Mouse (Mus musculus): ENCODE measurements around the gene Ltk. TPM values are rescaled to one million over a fixed set of nuclear protein-coding genes. Genes with fewer than 3 reads are reported as not detected.

Gene Ltk
- polyA plus RNA-seq, 1 experiment from 2014 or later = 2.5 TPM

DNA sequence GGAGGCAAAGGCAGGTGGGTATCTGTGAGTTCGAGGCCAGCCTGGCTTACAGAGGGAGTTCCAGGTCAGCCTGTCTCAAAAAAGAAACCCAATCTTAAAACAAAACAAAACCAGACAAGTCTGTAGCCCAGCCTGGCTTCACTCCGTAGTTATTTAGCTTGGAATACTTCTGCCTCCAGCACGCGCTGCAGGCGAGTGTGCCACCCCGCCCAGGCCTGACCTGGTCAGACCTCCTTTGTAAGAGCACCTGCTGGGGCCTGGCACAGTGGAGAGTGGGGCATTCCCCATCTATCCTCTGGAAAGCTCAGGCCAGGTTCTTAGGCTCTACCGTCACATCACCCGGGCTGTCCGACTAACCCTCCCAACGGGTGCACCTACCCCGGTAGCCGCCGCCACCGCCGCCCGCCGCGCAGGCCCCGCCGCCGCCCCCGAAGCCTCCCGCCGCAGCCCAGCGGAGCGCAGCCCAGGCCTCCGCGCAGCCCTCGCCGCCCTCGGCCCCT is 2.6 kb downstream of the Ltk start:
- peak overlapping the region; percentile 57 for H3K9ac ChIP-seq (replicated peaks)
- peaks cover 68% of the 10 kb centered on the region for H3K27me3 ChIP-seq (replicated peaks)
- ATAC-seq (ENCODE audit: low FRiP score) = peak; percentile 62
- peaks cover 1% of the 10 kb centered on the region; the same call in 1 of the 2 replicates for H3K36me3 ChIP-seq
- WGBS = 4% methylated on average over 27 of the region's 31 CpGs
- no peaks in the 10 kb centered on the region for H3K9me3 ChIP-seq (replicated peaks)
- peaks cover 15% of the 10 kb centered on the region for H3K4me1 ChIP-seq
- H3K4me2 ChIP-seq = peak overlapping the region; percentile 99
- H3K4me3 ChIP-seq (replicated peaks) = peak overlapping the region; percentile 64
- no peak overlapping the region for H3K27ac ChIP-seq (replicated peaks)

DNA sequence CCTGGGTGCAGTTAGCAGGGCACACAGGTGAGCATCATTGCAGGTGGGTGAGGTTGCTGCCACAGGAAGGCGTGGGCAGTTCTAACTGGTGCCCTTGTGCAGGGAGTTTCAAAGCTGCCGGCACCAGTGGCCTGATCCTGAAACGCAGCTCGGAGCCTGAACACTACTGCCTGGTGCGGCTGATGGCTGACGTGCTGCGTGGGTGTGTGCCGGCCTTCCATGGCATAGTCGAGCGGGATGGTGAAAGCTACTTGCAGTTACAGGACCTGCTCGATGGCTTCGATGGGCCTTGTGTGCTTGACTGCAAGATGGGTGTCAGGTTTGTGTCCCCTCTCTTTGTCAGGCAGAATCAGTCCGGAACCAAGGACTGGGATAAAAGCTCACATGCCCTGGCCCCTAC is 11.0 kb downstream of the Ltk start:
- Histone ChIP-seq H3K27ac (replicated peaks) (no peak overlapping the region), H3K36me3 (no peaks in the 10 kb centered on the region), H3K9ac (replicated peaks) (no peak overlapping the region), H3K4me1 (peaks cover 8% of the 10 kb centered on the region), H3K27me3 (replicated peaks) (peaks cover 35% of the 10 kb centered on the region), H3K4me3 (replicated peaks) (no peak overlapping the region), H3K4me2 (no peak overlapping the region), H3K9me3 (replicated peaks) (no peaks in the 10 kb centered on the region)
- WGBS = 74% methylated on average over 13 of the region's 13 CpGs
- no peak for ATAC-seq (ENCODE audit: low FRiP score)

DNA sequence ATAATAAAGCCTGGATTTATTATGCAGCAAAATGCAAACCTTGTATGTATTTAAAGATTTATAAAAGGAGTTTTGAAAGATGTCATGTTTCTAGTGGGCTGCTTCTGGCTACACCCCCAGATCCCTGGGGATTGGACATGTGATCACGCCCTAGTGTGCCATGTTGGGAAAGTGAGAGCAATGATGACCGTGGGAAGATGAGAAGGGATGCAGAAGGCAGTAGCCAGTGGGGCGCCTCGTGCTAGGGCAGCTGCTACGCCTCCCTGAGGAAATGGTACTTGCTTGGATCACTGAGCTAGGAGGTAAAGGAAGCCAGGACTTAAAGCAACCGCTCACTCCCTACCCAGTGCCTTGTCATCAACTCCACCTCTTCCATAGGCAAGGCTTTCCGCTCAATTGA is 12.7 kb downstream of the Ltk start:
- Histone ChIP-seq H3K4me2 (no peak overlapping the region), H3K9me3 (replicated peaks) (no peaks in the 10 kb centered on the region), H3K36me3 (no peaks in the 10 kb centered on the region), H3K9ac (replicated peaks) (no peak overlapping the region), H3K27ac (replicated peaks) (no peak overlapping the region), H3K27me3 (replicated peaks) (peaks cover 43% of the 10 kb centered on the region), H3K4me1 (peaks cover 25% of the 10 kb centered on the region), H3K4me3 (replicated peaks) (no peak overlapping the region)
- 72% methylated on average over 7 of the region's 7 CpGs for WGBS
- ATAC-seq (ENCODE audit: low FRiP score) = no peak

DNA sequence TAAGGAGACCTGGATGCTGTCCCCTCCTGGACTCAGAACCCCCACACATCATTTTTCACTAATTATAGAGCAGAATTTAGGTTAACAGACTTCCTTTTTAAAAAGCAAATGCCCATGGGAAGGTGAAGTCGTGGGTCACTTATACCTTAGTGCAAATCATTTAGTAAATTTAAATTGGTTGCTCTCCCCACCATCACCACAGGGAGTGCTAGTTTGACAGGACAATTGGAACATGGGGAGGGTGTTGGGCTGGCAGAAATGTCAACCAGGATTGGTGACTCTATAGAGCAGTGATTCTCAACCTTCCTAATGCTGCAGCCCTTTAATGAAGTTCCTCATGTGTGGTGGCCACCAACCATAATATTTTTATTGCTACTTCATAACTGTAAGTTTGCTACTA is 14.9 kb downstream of the Ltk start:
- Histone ChIP-seq H3K4me3 (replicated peaks) (no peak overlapping the region), H3K36me3 (no peaks in the 10 kb centered on the region), H3K4me2 (no peak overlapping the region), H3K9ac (replicated peaks) (no peak overlapping the region), H3K9me3 (replicated peaks) (no peaks in the 10 kb centered on the region), H3K27ac (replicated peaks) (no peak overlapping the region), H3K4me1 (peaks cover 40% of the 10 kb centered on the region), H3K27me3 (replicated peaks) (peaks cover 59% of the 10 kb centered on the region)
- ATAC-seq (ENCODE audit: low FRiP score) = no peak
- 14% methylated on average over 1 of the region's 1 CpGs for whole genome bisulfite sequencing

DNA sequence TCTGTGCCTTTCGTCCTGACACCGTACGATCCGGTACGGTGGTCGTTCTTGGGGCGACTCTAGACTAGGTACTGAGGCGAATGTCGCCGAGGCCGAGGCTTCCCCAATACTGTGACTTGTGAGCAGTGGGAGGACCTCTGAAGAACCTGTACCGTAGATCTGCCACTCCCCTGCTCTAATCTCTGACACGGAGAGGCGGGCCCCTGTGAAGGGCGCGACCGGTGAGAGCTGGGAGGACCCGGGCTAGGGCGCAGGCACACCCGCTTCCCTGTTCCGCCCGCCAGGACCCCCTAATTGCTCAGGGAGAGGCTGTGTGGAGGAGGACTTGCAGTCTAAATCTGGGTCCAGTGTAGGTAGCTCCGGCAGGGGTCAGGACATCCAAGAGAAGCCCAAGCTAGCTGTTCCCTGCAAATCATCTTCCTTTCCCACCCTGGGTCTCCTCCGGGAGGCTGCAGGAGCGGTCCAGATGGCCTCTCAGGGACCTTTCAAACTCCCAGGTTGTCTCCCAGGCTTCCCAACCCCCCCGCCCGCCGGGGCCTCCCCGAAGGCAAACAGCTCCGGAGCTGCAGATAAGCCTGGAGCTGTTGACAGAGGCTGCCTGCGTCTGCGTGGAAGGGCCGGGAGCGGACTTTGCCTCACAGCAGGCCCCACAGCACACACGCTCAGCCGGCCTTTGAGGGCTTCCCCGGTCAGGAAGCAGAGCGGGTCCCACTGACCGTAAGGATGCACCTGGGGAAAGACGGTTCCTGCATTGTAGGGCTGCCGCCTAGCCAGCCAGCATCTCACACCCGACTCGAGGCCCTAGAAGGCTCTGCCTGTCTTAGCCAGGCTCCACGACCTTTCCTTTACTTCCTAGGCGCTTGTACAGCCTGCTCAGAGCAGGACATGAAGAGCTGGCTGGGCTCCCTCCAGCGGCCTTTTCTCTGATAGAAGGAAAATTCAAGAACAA is 15.8 kb downstream of the Ltk start:
- Histone ChIP-seq H3K27ac (replicated peaks) (no peak overlapping the region), H3K9me3 (replicated peaks) (no peaks in the 10 kb centered on the region), H3K4me2 (peak overlapping the region; percentile 43), H3K9ac (replicated peaks) (0 out of 2 replicates have a peak overlapping the region, but pooled peaks have one; percentile 10), H3K27me3 (replicated peaks) (peaks cover 54% of the 10 kb centered on the region), H3K4me3 (replicated peaks) (peak overlapping the region; percentile 9; the same call in 1 of the 2 replicates), H3K36me3 (no peaks in the 10 kb centered on the region), H3K4me1 (peaks cover 40% of the 10 kb centered on the region)
- ATAC-seq (ENCODE audit: low FRiP score) = no peak
- 3% methylated on average over 46 of the region's 46 CpGs for WGBS

DNA sequence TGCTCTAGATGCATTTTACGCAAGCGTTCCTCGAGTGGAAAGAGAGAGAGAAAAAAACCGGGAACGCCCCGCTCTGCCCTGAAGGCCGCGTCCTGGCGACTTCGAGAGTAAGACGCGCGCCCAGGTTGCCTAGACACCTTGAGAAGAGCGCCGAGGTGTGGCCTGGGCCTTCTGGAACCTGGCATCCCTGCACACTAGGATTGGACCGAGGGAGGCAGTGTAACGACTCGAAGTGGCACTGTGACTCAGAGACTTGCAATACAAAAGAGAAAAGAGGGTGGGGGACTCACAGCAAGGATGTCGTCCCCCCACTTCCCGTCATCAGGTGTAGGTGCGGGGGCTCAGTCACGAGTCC is 16.4 kb downstream of the Ltk start:
- peak overlapping the region; percentile 43 for H3K4me2 ChIP-seq
- no peaks in the 10 kb centered on the region for H3K9me3 ChIP-seq (replicated peaks)
- no peak overlapping the region for H3K27ac ChIP-seq (replicated peaks)
- no peak overlapping the region for H3K9ac ChIP-seq (replicated peaks)
- WGBS = 9% methylated on average over 22 of the region's 22 CpGs
- no peak for ATAC-seq (ENCODE audit: low FRiP score)
- peaks cover 52% of the 10 kb centered on the region for H3K27me3 ChIP-seq (replicated peaks)
- H3K36me3 ChIP-seq = no peaks in the 10 kb centered on the region
- H3K4me1 ChIP-seq = peaks cover 40% of the 10 kb centered on the region
- peak overlapping the region; percentile 9; the same call in 1 of the 2 replicates for H3K4me3 ChIP-seq (replicated peaks)

DNA sequence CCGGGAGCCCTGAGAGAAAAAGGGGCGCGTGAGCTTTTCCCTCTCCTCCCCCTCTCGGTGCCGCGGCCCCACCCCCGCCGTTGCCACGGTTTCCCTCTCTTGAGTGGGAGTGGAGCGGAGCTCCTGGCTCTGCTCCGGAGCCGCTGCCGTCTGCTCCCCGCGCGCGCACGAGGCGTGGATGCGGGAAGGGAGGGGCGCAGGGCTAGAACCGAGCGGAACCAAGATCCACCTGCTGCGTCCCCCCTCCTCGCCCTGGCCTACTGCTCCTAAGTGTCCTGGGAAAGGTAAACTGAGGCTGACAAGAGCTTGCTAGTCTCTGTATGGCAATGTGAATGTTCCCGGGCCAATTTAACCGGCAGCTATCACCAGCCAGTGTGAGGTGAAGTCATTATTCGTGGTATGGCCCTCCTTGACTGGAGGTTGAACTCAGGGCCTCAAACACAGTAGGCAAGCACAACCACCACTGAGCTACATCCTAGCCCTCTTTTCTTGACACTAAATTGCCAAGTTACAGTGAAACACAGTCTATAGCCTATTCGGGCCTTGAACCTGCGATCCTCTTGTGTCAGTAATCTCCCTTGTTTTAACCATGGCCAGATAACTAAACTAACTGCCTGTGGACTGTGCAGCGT is 16.9 kb downstream of the Ltk start:
- peaks cover 52% of the 10 kb centered on the region for H3K27me3 ChIP-seq (replicated peaks)
- H3K9ac ChIP-seq (replicated peaks) = peak overlapping the region; percentile 51; the same call in 1 of the 2 replicates
- H3K36me3 ChIP-seq = no peaks in the 10 kb centered on the region
- no peak overlapping the region for H3K27ac ChIP-seq (replicated peaks)
- H3K4me3 ChIP-seq (replicated peaks) = peak overlapping the region; percentile 60
- H3K4me1 ChIP-seq = peaks cover 40% of the 10 kb centered on the region
- peak overlapping the region; percentile 97 for H3K4me2 ChIP-seq
- no peaks in the 10 kb centered on the region for H3K9me3 ChIP-seq (replicated peaks)
- no peak for ATAC-seq (ENCODE audit: low FRiP score)
- 7% methylated on average over 30 of the region's 31 CpGs for WGBS

DNA sequence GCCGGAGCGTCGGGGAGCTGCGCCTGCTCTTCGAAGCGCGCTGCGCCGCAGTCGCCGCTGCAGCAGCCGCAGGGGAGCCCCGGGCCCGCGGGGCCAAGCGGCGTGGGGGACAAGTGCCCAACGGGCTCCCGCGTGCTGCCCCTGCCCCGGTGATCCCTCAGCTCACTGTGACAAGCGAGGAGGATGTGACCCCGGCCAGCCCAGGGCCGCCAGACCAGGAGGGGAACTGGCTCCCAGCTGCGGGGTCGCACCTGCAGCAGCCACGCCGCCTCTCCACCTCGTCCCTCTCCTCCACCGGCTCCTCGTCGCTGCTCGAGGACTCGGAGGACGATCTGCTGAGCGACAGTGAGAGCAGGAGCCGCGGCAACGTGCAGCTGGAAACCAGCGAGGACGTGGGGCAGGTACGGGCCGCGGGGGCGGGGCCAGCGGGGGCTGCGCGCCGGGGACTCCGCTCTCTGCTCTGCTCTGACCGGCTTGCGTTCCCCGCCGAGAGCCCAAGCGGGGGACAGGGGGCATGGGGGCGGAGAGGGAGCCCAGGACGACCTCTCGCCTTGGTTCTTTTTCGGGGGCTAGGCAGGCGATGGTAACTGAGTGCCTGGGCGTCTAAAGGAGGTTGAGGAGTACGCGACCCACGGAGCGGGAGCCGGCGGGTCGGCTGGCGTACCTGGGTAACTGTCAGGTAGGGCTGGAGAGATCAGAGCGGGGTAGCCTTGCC is 17.6 kb downstream of the Ltk start:
- peak; percentile 40 for ATAC-seq (ENCODE audit: low FRiP score)
- Histone ChIP-seq H3K36me3 (no peaks in the 10 kb centered on the region), H3K4me3 (replicated peaks) (peak overlapping the region; percentile 60), H3K27me3 (replicated peaks) (peaks cover 52% of the 10 kb centered on the region), H3K9ac (replicated peaks) (peak overlapping the region; percentile 51), H3K4me1 (peaks cover 40% of the 10 kb centered on the region), H3K9me3 (replicated peaks) (no peaks in the 10 kb centered on the region), H3K27ac (replicated peaks) (no peak overlapping the region), H3K4me2 (peak overlapping the region; percentile 97)
- WGBS = under 1% methylated on average over 68 of the region's 70 CpGs

DNA sequence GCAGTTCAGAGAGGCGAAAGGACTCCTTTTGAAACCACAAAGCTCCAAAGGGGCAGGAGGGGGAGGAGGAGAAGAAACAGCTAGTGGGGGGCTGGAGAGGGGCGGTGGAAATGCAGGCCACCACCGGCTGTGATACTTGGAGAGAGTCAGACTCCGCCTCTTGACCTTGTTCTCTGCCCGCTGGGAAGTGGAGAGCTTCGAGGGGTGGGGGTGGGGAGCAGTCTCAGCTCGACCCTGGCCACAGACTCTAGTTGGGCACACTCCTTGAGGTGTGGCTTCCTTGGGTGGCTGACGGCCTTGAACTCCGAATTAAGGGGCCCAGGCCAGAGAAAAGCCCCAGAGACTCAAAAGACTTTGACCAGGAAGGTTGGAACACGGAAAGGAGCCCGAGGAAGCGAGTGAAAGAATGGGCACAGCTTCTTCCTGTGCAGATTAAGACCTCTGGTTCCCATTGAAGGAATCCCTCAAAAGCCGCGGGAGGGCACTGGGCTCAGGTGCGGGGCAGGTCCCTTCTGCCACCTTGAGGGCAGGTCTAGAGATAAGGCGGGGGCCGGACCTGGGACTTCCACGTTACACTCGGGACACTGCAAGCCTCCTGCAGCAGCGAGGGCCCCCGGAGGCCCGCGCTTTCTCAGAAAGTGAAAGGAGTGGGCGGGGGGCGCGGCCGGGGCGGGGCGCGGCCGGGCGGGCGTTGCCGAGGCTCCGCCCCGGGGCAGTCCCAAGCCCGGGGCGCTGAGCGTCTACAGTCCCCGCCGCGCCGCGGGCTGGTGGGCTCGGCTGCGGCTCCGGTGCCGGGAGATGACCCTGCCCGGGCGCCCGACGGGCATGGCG is 18.4 kb downstream of the Ltk start, which contains the start of gene Itpka:
TSS of gene Itpka (plus strand) at position 757 of the 831 bp plus-strand sequence.
- Histone ChIP-seq H3K27ac (replicated peaks) (no peak within 1 kb of the TSS), H3K27me3 (replicated peaks) (peaks cover 54% of the 10 kb centered on the region), H3K4me1 (peaks cover 40% of the 10 kb centered on the region), H3K36me3 (no peaks in the 10 kb centered on the region), H3K4me3 (replicated peaks) (peak within 1 kb of the TSS; percentile 60), H3K9me3 (replicated peaks) (no peaks in the 10 kb centered on the region), H3K4me2 (peak within 1 kb of the TSS; percentile 97), H3K9ac (replicated peaks) (peak within 1 kb of the TSS; percentile 51)
- ATAC-seq (ENCODE audit: low FRiP score) = peak; percentile 59
- under 1% methylated on average over 52 of the region's 53 CpGs for WGBS

DNA sequence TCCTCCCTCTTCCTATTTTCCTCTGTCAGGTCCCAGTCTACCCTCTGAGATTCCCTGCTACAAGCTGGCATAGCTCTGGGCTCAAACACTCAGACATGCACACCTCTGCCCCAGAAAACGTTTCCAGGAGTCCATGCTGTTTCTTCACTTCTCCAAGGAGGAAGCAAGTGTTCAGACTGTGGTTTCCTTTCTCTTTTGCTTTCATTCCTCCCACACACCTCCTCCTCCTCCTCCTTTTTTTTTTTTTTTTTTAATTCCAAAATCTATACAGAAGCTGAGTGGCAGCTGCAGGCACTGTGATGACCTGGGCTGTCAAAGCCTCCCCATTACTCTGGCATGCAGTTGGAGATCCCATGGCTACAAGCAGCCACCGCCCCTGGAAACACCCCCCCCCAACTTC is 19.7 kb downstream of the Ltk start:
- Histone ChIP-seq H3K27me3 (replicated peaks) (peaks cover 55% of the 10 kb centered on the region), H3K27ac (replicated peaks) (no peak overlapping the region)

More for the DNA sequence above, 19.7 kb downstream of the Ltk start:
- 15% methylated on average over 2 of the region's 2 CpGs for WGBS
- ATAC-seq (ENCODE audit: low FRiP score) = no peak
- Histone ChIP-seq H3K9ac (replicated peaks) (no peak overlapping the region), H3K36me3 (peaks cover 4% of the 10 kb centered on the region; the same call in 1 of the 2 replicates), H3K4me3 (replicated peaks) (no peak overlapping the region), H3K4me1 (peaks cover 40% of the 10 kb centered on the region), H3K4me2 (no peak overlapping the region), H3K9me3 (replicated peaks) (no peaks in the 10 kb centered on the region)

Data from neural tube, embryonic 15.5 days (tissue).